Mouse (Mus musculus) cerebellum, postnatal 25 days (tissue): ENCODE measurements around the gene Med22.

Experiments used
- DNase-seq, 2 experiments: peaks; one replicate each; pipeline ENCODE4 v3.0.0; 2021; ENCODE audit warnings: mixed read lengths in 2 of 2

Gene Med22

GRCm38 (mm10) chr2:26862856-26863255 lies 47.6 kb downstream of the Med22 start:
- DNase-seq, result no peak
